8 mouse cellular contexts compared by ENCODE assay signal in genomic region chr17:28953251-28953650, GRCm38 (mm10). TPM values are rescaled to one million over a fixed set of nuclear protein-coding genes. Genes with fewer than 3 reads are reported as not detected.
DNase-seq lines count a peak whose midpoint lies in the region; ATAC-seq and TF ChIP-seq lines count a peak whose summit lies in the region.

No protein-coding gene starts in this region.

- H3K27me3 ChIP-seq in hindbrain, embryonic 14.5 days (ENCODE audit: control insufficient read depth, insufficient read depth, low read length): no peaks in the 10 kb centered on the region
- H3K27me3 ChIP-seq in liver, postnatal 0 days (ENCODE audit: insufficient read depth, low read length): no peaks in the 10 kb centered on the region

- H3K4me2 ChIP-seq in hindbrain, embryonic 14.5 days (replicated peaks): peak overlapping the region; percentile 95
- peak overlapping the region; percentile 73 for H3K4me2 ChIP-seq in liver, postnatal 0 days (ENCODE audit: low read depth, low read length)

- peak overlapping the region; percentile 96 for H3K4me3 ChIP-seq in embryonic fibroblast, embryonic 13.5 days (ENCODE audit: insufficient read depth, low read length)
- peak overlapping the region; percentile 80 for H3K4me3 ChIP-seq in hindbrain, embryonic 14.5 days (replicated peaks; ENCODE audit: low read length)
- H3K4me3 ChIP-seq in liver, postnatal 0 days (ENCODE audit: low read depth, low read length): peak overlapping the region; percentile 70

- whole genome bisulfite sequencing in hindbrain, embryonic 14.5 days: 25% methylated on average over 9 of the region's 9 CpGs
- WGBS in liver, postnatal 0 days (ENCODE audit: insufficient replicate concordance): 5% methylated on average over 9 of the region's 9 CpGs

- 0 out of 2 replicates have a peak, but pooled peaks cover 4% of the 10 kb centered on the region for H3K36me3 ChIP-seq in hindbrain, embryonic 14.5 days (replicated peaks; ENCODE audit: control insufficient read depth, insufficient read depth)
- peaks cover 19% of the 10 kb centered on the region for H3K36me3 ChIP-seq in liver, postnatal 0 days (replicated peaks; ENCODE audit: insufficient read depth, low read length)

- H3K9me3 ChIP-seq in hindbrain, embryonic 14.5 days (ENCODE audit: control insufficient read depth, low read length): no peaks in the 10 kb centered on the region
- H3K9me3 ChIP-seq in liver, postnatal 0 days (ENCODE audit: low read length): no peaks in the 10 kb centered on the region

- no peak for ATAC-seq in hindbrain, embryonic 14.5 days (ENCODE audit: low FRiP score)
- no peak for ATAC-seq in liver, postnatal 0 days

- TF ChIP-seq POLR2A in embryonic fibroblast, embryonic 13.5 days (IDR thresholded peaks at IDR 0.05; ENCODE audit: low read depth, low read length): no peak

- peak overlapping the region; percentile 84 for H3K9ac ChIP-seq in hindbrain, embryonic 14.5 days
- H3K9ac ChIP-seq in liver, postnatal 0 days (replicated peaks): peak overlapping the region; percentile 94

- H3K4me1 ChIP-seq in embryonic fibroblast, embryonic 13.5 days (ENCODE audit: control insufficient read depth, insufficient read depth, low read length): peaks cover 11% of the 10 kb centered on the region
- H3K4me1 ChIP-seq in hindbrain, embryonic 14.5 days (replicated peaks; ENCODE audit: control insufficient read depth, insufficient read depth, low read length): peaks cover 21% of the 10 kb centered on the region
- H3K4me1 ChIP-seq in liver, postnatal 0 days (ENCODE audit: insufficient read depth): peaks cover 20% of the 10 kb centered on the region

- peak overlapping the region; percentile 92; the same call in 1 of the 2 replicates for H3K27ac ChIP-seq in embryonic fibroblast, embryonic 13.5 days (ENCODE audit: insufficient read depth, low read length)
- peak overlapping the region; percentile 98 for H3K27ac ChIP-seq in hindbrain, embryonic 14.5 days
- peak overlapping the region; percentile 99 for H3K27ac ChIP-seq in liver, postnatal 0 days (ENCODE audit: low read depth)

- no peak for TF ChIP-seq CTCF in embryonic fibroblast, embryonic 13.5 days (IDR thresholded peaks at IDR 0.05; ENCODE audit: borderline replicate concordance, insufficient read depth, low read length)
- no peak for TF ChIP-seq CTCF in liver, postnatal 0 days (IDR thresholded peaks at IDR 0.05; ENCODE audit: low read depth)

- intact Hi-C loops in gastrocnemius, postnatal 36 days (cut with DNase I): no loop called here
- intact Hi-C loops in left cerebral cortex, postnatal 4 days (cut with DNase I): no loop called here

- DNase-seq in 3T3-L1 (ENCODE audit: low read depth, low spot score): peak; percentile 39
- peak; percentile 27 for DNase-seq in CD4-positive, CD25-positive, alpha-beta regulatory T cell, adult 2 months (ENCODE audit: low read depth, low spot score)
- no peak for DNase-seq in hindbrain, embryonic 14.5 days (ENCODE audit: low spot score)
- DNase-seq in liver, postnatal 0 days: peak; percentile 36
- DNase-seq in layer of hippocampus, adult 8-10 months (ENCODE audit: low spot score in 2 of 2): no peak
- no peak for DNase-seq in gastrocnemius, postnatal 36 days
- no peak for DNase-seq in left cerebral cortex, postnatal 4 days

- no peak for TF ChIP-seq EP300 in liver, postnatal 0 days (IDR thresholded peaks at IDR 0.05; ENCODE audit: low read depth)

RNA-seq across cellular contexts. Expression of gene Kctd20, which starts 1.5 kb away (rescaled TPM):
- 72.2 and 77.5 TPM in 2 replicates for polyA plus RNA-seq in embryonic fibroblast, embryonic 13.5 days (2011; ENCODE audit: insufficient read length, low read depth, missing spikeins)
- 78.9 and 82.8 TPM in 2 replicates for polyA plus RNA-seq in hindbrain, embryonic 14.5 days (2014; fragmentation: Nextera tagmentation; extraction: Ambion mirVana)
- polyA plus RNA-seq in liver, postnatal 0 days (2015; fragmentation: Nextera tagmentation; extraction: Ambion mirVana): 38.6 and 39.5 TPM in 2 replicates
- total RNA-seq in layer of hippocampus, adult 8-10 months (2022): 10 to 100 TPM; 56.0 to 80.0 (median 62.1) TPM
- 10 to 100 TPM; 32.2 to 36.7 TPM for total RNA-seq in gastrocnemius, postnatal 36 days (2021)
- 100 to 1,000 TPM in 1 of 2 experiments, 10 to 100 TPM in 1; 99.1 to 109 TPM for total RNA-seq in left cerebral cortex, postnatal 4 days (2021)

RNA-seq across cellular contexts. Expression of gene Pxt1, which starts 9.6 kb away (rescaled TPM):
- polyA plus RNA-seq in embryonic fibroblast, embryonic 13.5 days (2011; ENCODE audit: insufficient read length, low read depth, missing spikeins): not detected in 2 replicates
- polyA plus RNA-seq in hindbrain, embryonic 14.5 days (2014; fragmentation: Nextera tagmentation; extraction: Ambion mirVana): not detected in 2 replicates
- polyA plus RNA-seq in liver, postnatal 0 days (2015; fragmentation: Nextera tagmentation; extraction: Ambion mirVana): 0.14 and 0.29 TPM in 2 replicates
- total RNA-seq in layer of hippocampus, adult 8-10 months (2022): not detected
- total RNA-seq in gastrocnemius, postnatal 36 days (2021): not detected
- not detected for total RNA-seq in left cerebral cortex, postnatal 4 days (2021)

RNA-seq across cellular contexts. Expression of gene 4930539E08Rik, which starts 38.1 kb away (rescaled TPM):
- polyA plus RNA-seq in embryonic fibroblast, embryonic 13.5 days (2011; ENCODE audit: insufficient read length, low read depth, missing spikeins): not detected in 2 replicates
- 1.2 and 1.3 TPM in 2 replicates for polyA plus RNA-seq in hindbrain, embryonic 14.5 days (2014; fragmentation: Nextera tagmentation; extraction: Ambion mirVana)
- polyA plus RNA-seq in liver, postnatal 0 days (2015; fragmentation: Nextera tagmentation; extraction: Ambion mirVana): 0.08 and 0.09 TPM in 2 replicates
- 1 to 10 TPM; 3.2 to 6.4 (median 4.9) TPM for total RNA-seq in layer of hippocampus, adult 8-10 months (2022)
- total RNA-seq in gastrocnemius, postnatal 36 days (2021): not detected
- 1 to 10 TPM; 3.0 to 6.7 TPM for total RNA-seq in left cerebral cortex, postnatal 4 days (2021)

RNA-seq across cellular contexts. Expression of gene Stk38, which starts 54.5 kb away (rescaled TPM):
- polyA plus RNA-seq in embryonic fibroblast, embryonic 13.5 days (2011; ENCODE audit: insufficient read length, low read depth, missing spikeins): 89.4 and 102 TPM in 2 replicates
- polyA plus RNA-seq in hindbrain, embryonic 14.5 days (2014; fragmentation: Nextera tagmentation; extraction: Ambion mirVana): 75.6 and 85.0 TPM in 2 replicates
- polyA plus RNA-seq in liver, postnatal 0 days (2015; fragmentation: Nextera tagmentation; extraction: Ambion mirVana): 32.6 and 34.5 TPM in 2 replicates
- total RNA-seq in layer of hippocampus, adult 8-10 months (2022): 10 to 100 TPM; 56.9 to 81.7 (median 64.5) TPM
- total RNA-seq in gastrocnemius, postnatal 36 days (2021): 10 to 100 TPM; 23.0 to 26.1 TPM
- 10 to 100 TPM; 83.3 to 93.2 TPM for total RNA-seq in left cerebral cortex, postnatal 4 days (2021)

Comparison
In these comparisons a context has a peak if more than half of its experiments do, and no peak if none do; other contexts are left out.
1. DNase-seq: peak in 3T3-L1 (single experiment), CD4-positive, CD25-positive, alpha-beta regulatory T cell, adult 2 months (single experiment) and liver, postnatal 0 days (single experiment); none in hindbrain, embryonic 14.5 days (single experiment), layer of hippocampus, adult 8-10 months (0 of 2), gastrocnemius, postnatal 36 days (0 of 2) and left cerebral cortex, postnatal 4 days (single experiment).
2. Peak in every context shown above with its lines, with median percentiles within 50 percentile points of each other: H3K27ac ChIP-seq and H3K4me3 ChIP-seq.